Mouse (Mus musculus) adrenal gland, postnatal 36 days (tissue): ENCODE results near the gene Sh3glb1. TPM values are rescaled to one million over a fixed set of nuclear protein-coding genes. Genes with fewer than 3 reads are reported as not detected.

Experiments used
- DNase-seq, 2 experiments: peaks; one replicate each; pipeline ENCODE4 v3.0.0; 2021; ENCODE audit warnings: mixed read lengths in 1 of 2
- total RNA-seq, 2 experiments: library from RNA; stranded (reverse); gene quantifications; 2 replicates each; pipeline ENCODE4 v1.2.3; 2021

Gene Sh3glb1
- total RNA-seq, 2 experiments from 2014 or later = 187 to 216 TPM

- DNase-seq = no peak
Observed at GRCm38 (mm10) chr3:144715901-144716300, 4.2 kb downstream of the Sh3glb1 start.

GRCm38 (mm10) chr3:144715033-144715432 is 5.1 kb downstream of the Sh3glb1 start:
- DNase-seq = peak in 1 of 2 experiments; percentile 10

- DNase-seq = peak; percentile 25
Observed at GRCm38 (mm10) chr3:144714606-144715005, 5.5 kb downstream of the Sh3glb1 start.

- DNase-seq = peak; percentile 56 to 70
Observed at GRCm38 (mm10) chr3:144714126-144714525, 6.0 kb downstream of the Sh3glb1 start.

- no peak for DNase-seq
Observed at GRCm38 (mm10) chr3:144711607-144712206, 8.4 kb downstream of the Sh3glb1 start.

DNA sequence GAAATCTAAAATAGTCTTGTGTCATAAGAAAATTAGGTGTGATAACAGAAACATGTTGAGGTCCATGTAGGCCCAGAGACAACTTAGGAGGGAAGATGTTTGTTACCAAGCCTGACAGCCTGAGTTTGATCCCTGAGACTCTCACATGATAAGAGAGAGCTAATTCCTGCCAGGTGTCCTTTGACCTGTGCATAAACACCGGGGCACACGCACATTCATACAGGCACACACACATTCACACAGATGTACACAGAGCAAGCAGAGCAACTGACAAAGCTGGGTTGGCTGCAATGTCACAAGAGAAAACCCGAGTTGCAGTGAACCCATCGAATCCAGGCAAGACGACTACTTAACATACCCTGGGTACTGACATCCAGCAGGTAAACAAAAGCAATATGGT is 11.5 kb downstream of the Sh3glb1 start:
- no peak for DNase-seq

DNA sequence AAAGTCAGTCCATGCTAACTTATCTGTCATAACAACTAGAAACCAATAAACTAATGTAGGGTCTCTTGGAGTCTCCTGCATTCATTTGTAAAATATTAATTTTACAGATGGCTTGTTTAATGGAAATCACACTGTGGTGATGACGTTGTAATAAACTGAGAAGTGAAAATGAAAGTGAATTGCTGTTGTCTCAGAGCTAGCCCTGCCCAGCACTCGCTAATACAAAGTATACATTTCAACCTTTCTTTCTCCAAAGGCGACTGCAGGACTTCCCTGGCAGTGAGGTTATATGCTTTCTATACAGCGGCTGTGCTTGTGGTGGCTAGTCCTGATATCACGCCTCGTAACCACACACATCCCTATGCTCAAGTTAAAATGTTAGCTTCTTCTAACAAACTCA is 16.2 kb downstream of the Sh3glb1 start:
- DNase-seq = no peak

DNA sequence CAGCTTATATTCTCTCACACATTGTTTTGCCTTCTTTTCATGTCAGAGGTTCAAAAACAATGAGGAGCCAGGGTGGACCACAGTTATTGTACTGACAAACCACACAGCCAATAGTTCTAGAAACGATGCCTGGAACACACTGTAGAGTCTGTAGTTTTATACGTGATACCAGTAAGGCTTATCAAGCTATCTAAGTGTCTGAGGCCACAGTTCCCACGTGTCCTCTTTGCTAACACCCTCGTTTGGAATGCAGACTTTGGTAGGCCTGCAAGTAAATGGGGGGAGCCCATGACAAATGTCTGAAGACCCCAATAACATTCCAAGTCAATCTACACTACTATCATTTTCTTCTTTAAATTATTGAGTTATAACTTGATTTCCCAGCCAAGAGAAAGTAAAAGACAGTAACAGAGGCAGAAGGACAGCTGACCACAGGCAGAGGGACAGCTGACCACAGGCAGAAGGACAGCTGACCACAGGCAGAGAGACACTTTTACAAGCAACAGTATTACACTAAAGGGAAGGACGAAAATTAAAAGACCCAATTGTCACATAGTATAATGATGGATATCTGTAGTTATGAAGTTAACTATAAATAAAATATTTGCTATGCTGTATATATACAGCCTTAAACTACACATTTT is 21.2 kb downstream of the Sh3glb1 start:
- DNase-seq = no peak

DNA sequence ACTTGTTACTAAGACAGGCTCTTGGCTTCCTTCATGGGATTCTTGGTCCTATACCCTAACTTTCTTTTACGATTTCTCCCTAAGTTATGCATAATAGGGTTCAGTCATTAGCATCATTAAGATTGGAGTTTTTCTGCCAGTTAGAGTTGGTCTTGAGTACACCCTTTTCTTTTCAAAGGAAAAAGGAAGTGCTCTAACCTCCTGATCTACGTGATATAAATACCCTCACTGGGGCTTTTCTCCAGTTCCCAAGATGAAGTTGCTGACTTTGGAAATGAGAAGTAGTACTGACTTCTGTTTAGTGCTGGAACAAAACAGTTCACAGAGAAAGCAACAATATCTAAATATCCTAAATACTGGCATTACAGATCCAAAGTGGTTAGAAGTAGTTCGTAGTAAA is 22.2 kb downstream of the Sh3glb1 start:
- DNase-seq = no peak

DNA sequence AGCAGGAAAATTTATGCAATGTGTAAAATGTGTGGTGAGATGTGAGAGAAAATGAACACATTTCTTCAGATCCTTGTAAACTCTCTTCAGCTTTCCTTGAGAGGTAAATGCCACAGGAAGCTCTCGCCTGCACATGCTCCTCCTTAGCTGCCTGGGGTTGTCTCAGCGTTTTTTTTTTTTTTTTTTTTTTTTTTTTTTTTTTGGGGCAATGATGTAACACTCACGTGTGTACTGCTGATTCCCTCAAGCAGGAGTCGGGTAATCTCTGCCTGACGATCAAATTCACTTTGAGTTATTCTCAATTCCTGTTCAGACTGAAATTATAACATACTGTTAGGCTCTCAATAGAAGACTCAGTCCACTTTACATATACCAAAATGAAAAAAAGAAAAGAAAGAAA is 23.0 kb downstream of the Sh3glb1 start:
- no peak for DNase-seq

DNA sequence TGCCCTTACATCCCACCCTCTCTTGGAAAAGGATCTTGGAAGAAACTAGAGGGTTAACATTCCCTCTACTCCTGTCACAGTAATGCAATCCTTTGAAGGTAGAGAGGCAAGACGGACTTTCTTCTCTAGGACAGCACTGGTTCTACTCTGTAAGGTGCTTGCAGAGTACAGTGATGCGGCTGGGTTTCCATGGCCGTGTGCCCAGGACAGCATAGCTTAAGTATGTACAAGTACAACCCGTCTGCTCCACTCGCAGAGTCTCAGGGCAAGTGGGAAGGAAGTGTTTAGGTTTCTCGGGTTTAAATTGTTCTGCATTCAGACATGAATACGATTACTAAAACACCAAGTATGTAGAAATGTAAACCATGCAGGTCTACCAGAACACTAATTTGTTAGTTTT is 25.2 kb downstream of the Sh3glb1 start:
- DNase-seq = no peak

DNA sequence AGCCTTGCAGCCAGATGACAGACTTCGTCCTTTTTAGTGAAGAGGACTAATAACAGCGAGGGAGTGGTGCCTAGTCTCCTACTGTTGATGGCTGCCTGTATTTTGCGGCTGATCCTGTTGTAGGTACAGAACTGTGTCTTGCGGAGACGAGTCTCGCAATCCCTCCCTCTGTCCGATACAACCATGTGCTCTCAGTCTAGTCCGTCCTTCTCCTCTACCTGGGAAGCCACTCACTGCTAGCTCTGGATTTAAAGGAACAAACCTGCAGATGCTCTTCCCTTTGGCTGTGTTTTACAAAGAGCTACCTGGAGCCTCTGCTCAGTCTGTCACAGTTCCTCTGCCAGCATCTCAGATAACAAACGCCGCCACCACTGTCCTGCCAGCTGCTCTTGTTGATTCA is 26.1 kb downstream of the Sh3glb1 start:
- no peak for DNase-seq

- DNase-seq = no peak
Observed at GRCm38 (mm10) chr3:144692052-144692451, 28.1 kb downstream of the Sh3glb1 start.

DNA sequence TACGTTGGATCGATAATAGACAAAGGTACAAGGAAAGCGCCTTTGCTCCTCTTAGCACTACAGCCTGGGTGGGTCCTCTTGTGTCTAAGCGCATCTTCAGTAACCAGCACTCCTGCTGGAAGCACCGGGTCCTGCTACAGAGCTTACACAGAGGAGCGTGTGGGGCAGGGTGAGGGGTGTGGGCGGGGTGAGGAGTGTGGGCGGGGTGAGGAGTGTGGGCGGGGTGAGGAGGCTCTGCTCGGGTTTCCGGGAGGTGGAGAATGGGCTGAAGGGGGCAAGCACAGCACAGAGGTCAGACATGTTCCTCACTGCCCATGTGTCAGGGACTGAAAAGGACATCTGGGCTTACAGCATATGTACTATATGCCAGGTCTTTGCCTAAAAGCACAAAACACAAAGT is 30.9 kb downstream of the Sh3glb1 start:
- peak; percentile 36 to 58 for DNase-seq

DNA sequence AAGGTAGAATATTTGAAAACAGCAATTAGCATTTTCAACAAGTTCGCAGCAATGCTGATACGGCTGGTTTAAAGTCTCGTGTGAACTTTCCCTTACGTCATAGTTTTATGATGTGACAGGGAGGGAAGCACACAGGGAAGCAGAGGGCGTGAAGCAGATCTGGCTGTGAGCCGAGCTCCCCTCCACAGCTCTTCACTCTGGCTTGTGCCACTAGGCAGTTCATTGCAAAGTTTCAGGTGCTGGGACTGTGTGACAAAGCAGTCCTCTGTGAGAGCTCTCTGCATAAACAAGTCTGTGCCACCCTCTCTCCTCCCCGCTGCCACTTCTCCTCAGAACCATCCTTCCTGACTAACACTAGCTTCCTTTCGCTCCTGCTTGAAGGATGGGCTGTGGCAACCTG is 31.9 kb downstream of the Sh3glb1 start:
- DNase-seq = no peak

GRCm38 (mm10) chr3:144687618-144688017 is 32.5 kb downstream of the Sh3glb1 start:
- DNase-seq = no peak

DNA sequence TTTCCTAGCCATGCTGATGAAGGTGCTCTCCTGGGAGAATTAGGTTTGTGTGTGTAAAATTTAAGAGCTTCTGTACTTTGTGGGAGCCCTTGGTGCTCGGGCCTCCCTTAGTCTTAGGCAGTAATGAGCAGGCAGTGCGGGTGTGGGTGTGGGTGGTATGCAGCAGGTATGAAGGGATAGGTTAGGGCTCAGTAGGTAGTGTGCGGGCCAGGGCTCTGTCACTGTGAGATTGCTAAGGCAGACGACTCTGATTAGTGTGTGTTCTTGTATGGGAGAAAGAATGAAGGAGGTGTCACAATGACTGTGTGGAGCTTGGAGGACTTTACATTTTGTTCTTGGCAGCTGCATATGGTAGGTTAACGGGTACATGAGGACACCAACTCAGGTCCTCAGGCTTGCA is 34.0 kb downstream of the Sh3glb1 start:
- DNase-seq = no peak

- no peak for DNase-seq
Observed at GRCm38 (mm10) chr3:144683136-144683814, 36.9 kb downstream of the Sh3glb1 start.

DNA sequence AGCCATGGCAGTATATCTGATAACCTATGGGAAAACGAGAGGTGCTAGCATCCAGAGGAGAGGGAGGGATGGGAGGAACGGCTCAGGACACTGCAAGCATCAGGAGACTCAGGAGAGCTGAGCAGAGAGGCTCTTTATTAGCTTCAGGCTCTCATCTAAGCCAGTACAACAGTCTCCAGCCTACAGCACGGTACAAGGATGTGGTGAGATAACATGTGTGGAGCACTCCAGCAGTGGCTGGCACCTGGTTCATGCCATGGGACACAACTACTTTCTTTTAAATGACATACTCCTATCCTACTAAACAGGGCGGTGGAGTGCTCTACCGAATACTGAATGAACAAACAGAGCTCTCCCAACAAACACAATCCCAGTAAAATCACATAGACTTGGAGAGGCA is 38.6 kb downstream of the Sh3glb1 start:
- DNase-seq = no peak

DNA sequence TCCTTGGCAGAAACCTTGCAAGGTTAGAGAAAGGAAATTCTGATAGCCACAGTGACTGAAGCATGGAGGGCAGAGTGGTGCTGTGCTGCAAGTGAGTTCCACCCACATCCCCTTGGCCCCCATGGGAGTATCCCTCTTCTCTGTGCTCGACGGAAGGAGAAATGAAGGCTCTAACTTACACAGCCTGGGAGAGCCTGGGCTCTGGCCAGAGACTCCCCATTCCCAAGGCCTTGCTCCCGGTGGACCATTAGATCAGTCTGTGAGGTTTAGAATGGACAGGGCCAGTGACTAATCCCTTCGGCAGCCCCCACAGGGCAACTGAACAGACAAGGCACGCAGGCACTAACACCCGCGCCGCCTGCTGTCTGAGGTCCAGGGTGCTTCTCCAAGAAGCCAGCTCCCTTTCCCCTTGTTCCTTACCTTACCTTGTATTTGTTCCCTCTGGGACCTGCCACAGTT is 40.4 kb downstream of the Sh3glb1 start:
- DNase-seq = no peak

DNA sequence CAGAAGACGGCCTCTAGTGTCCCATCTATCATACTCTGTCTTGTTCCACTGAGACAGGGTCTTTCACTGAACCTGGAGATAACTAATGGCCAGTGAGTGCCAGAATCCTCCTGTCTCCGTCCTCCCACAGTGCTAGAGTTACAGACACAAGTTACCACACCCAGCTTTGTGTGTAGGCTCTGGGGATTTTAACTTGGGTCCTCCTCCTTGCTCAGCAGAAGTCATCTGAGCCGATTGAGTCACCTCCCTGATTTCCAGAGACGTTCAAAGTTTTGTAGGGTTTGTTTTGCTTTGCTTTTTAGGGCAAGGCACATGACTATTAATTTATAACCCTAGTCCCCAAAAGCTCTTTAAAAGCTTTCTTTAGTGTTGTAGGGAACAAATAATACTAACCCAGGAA is 41.0 kb downstream of the Sh3glb1 start:
- no peak for DNase-seq

- DNase-seq = no peak
Observed at GRCm38 (mm10) chr3:144677751-144678150, 42.4 kb downstream of the Sh3glb1 start.

- no peak for DNase-seq
Observed at GRCm38 (mm10) chr3:144676249-144676648, 43.9 kb downstream of the Sh3glb1 start.

DNA sequence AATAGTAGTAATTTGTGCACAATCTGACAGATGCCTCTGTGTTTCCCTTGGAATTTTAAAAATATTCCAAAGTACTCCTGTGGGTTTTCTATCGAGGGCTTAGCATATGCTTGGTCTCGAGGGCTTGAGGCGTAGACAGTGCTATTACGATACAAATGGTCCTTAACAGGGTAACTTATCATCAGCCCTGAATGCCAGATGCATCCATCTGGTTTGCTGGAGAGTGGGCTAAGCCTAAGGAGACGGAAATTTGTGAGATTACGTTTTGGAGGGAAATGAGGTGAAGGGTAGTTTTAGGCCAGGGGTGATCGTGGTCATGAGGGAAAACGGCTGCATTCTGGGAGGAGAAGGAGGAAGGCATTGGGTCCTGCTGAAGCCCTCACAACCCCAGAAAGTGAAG is 48.1 kb downstream of the Sh3glb1 start:
- DNase-seq = no peak
